Mouse (Mus musculus): ENCODE results near the gene Map4k1. TPM values are rescaled to one million over a fixed set of nuclear protein-coding genes. Genes with fewer than 3 reads are reported as not detected.

The Map4k1 gene
- total RNA-seq, 2 experiments from 2014 or later: 2.0 to 2.2 TPM

GRCm38 (mm10) chr7:28969672-28970394, 12.0 kb upstream of the Map4k1 start:
- intact Hi-C loops (cut with DNase I): loop anchor here (5.0 kb wide), 2 partner anchors 33 to 178 kb away; no protein-coding TSS in a partner anchor
- no peak for DNase-seq

- intact Hi-C loops (cut with DNase I): loop anchor here (5.0 kb wide), 2 partner anchors 34 to 179 kb away; no protein-coding TSS in a partner anchor
Observed at GRCm38 (mm10) chr7:28971029-28971428, 10.8 kb upstream of the Map4k1 start.

GRCm38 (mm10) chr7:28971770-28972269, 10.0 kb upstream of the Map4k1 start:
- peak; percentile 75 to 82 for DNase-seq
- intact Hi-C loops (cut with DNase I): loop anchor here (1.0 to 5.0 kb wide), 3 partner anchors 35 to 180 kb away; no protein-coding TSS in a partner anchor

More at GRCm38 (mm10) chr7:28971029-28971428, 10.8 kb upstream of the Map4k1 start:
- DNase-seq: no peak

- intact Hi-C loops (cut with DNase I): loop anchor here (1.0 to 5.0 kb wide), 3 partner anchors 35 to 180 kb away; no protein-coding TSS in a partner anchor
- peak; percentile 80 to 90 for DNase-seq
Observed at GRCm38 (mm10) chr7:28972542-28972985, 9.3 kb upstream of the Map4k1 start.

- intact Hi-C loops (cut with DNase I): loop anchor here (5.0 kb wide), 2 partner anchors 36 to 181 kb away; no protein-coding TSS in a partner anchor
- no peak for DNase-seq
Observed at GRCm38 (mm10) chr7:28973025-28973424, 8.8 kb upstream of the Map4k1 start.

GRCm38 (mm10) chr7:28977556-28977955, 4.3 kb upstream of the Map4k1 start:
- intact Hi-C loops (cut with DNase I): loop anchor here (1.0 kb wide), 1 partner anchor 206 kb away; no protein-coding TSS in a partner anchor
- DNase-seq: no peak

GRCm38 (mm10) chr7:28982274-28983013, 594 bp downstream of the Map4k1 start:
- intact Hi-C loops (cut with DNase I): loop anchor here (10.0 kb wide), 2 partner anchors 312 to 548 kb away; partner anchors contain the start of gene Gmfg
- peak in 1 of 2 experiments; percentile 46 for DNase-seq

GRCm38 (mm10) chr7:28983141-28983564, 1.3 kb downstream of the Map4k1 start:
- intact Hi-C loops (cut with DNase I): loop anchor here (10.0 kb wide), 2 partner anchors 312 to 548 kb away; partner anchors contain the start of gene Gmfg
- DNase-seq: no peak

- intact Hi-C loops (cut with DNase I): loop anchor here (10.0 kb wide), 2 partner anchors 311 to 549 kb away; partner anchors contain the start of gene Gmfg
- DNase-seq: no peak
Observed at GRCm38 (mm10) chr7:28983849-28984248, 2.0 kb downstream of the Map4k1 start.

- intact Hi-C loops (cut with DNase I): loop anchor here (10.0 kb wide), 2 partner anchors 310 to 550 kb away; partner anchors contain the start of gene Gmfg
- no peak for DNase-seq
Observed at GRCm38 (mm10) chr7:28984452-28984851, 2.6 kb downstream of the Map4k1 start.

GRCm38 (mm10) chr7:28985207-28985606, 3.4 kb downstream of the Map4k1 start:
- intact Hi-C loops (cut with DNase I): loop anchor here (5.0 to 10.0 kb wide), 3 partner anchors 52 to 550 kb away; partner anchors contain the start of gene Gmfg
- DNase-seq: no peak

GRCm38 (mm10) chr7:28990766-28991273, 9.0 kb downstream of the Map4k1 start:
- intact Hi-C loops (cut with DNase I): no loop called here
- DNase-seq: no peak

GRCm38 (mm10) chr7:28991616-28992015, 9.8 kb downstream of the Map4k1 start:
- intact Hi-C loops (cut with DNase I): no loop called here
- DNase-seq: no peak

GRCm38 (mm10) chr7:28992997-28993396, 11.1 kb downstream of the Map4k1 start:
- intact Hi-C loops (cut with DNase I): no loop called here
- no peak for DNase-seq

- DNase-seq: no peak
- intact Hi-C loops (cut with DNase I): no loop called here
Observed at GRCm38 (mm10) chr7:28993402-28993801, 11.6 kb downstream of the Map4k1 start.

- peak; percentile 55 to 73 for DNase-seq
- intact Hi-C loops (cut with DNase I): no loop called here
Observed at GRCm38 (mm10) chr7:29000651-29001605, 19.1 kb downstream of the Map4k1 start.

GRCm38 (mm10) chr7:29007224-29008101, 25.6 kb downstream of the Map4k1 start:
- intact Hi-C loops (cut with DNase I): no loop called here
- no peak for DNase-seq

- no peak for DNase-seq
- intact Hi-C loops (cut with DNase I): no loop called here
Observed at GRCm38 (mm10) chr7:29008171-29008570, 26.3 kb downstream of the Map4k1 start.
